Mouse (Mus musculus) telencephalon, adult 2 months (tissue): ENCODE data around the gene Npas3.

Experiments used
- DNase-seq: peaks from one replicate; pipeline ENCODE4 v3.0.0-alpha.2; 2011; ENCODE audit warnings: low read depth, low spot score

Npas3 gene

GRCm38 (mm10) chr12:53587691-53588504 lies 339.4 kb downstream of the Npas3 start:
- DNase-seq, result peak; percentile 15

GRCm38 (mm10) chr12:53589446-53589961 lies 341.0 kb downstream of the Npas3 start:
- no peak for DNase-seq

GRCm38 (mm10) chr12:53605661-53606060 lies 357.2 kb downstream of the Npas3 start:
- no peak for DNase-seq

GRCm38 (mm10) chr12:53612120-53612519 lies 363.6 kb downstream of the Npas3 start:
- no peak for DNase-seq

- DNase-seq, result no peak
These were observed 372.8 kb downstream of the Npas3 start for GRCm38 (mm10) chr12:53621271-53621670.

GRCm38 (mm10) chr12:53623793-53624192 lies 375.3 kb downstream of the Npas3 start:
- DNase-seq, result no peak

- DNase-seq, result no peak
These were observed 376.0 kb downstream of the Npas3 start for GRCm38 (mm10) chr12:53624379-53625021.

- peak; percentile 24 for DNase-seq
These were observed 381.1 kb downstream of the Npas3 start for GRCm38 (mm10) chr12:53629483-53630120.

- DNase-seq, result no peak
These were observed 382.1 kb downstream of the Npas3 start for GRCm38 (mm10) chr12:53630607-53631006.

GRCm38 (mm10) chr12:53631315-53632106 lies 383.0 kb downstream of the Npas3 start:
- no peak for DNase-seq

- DNase-seq, result no peak
These were observed 390.1 kb downstream of the Npas3 start for GRCm38 (mm10) chr12:53638571-53638970.

- no peak for DNase-seq
These were observed 398.8 kb downstream of the Npas3 start for GRCm38 (mm10) chr12:53647282-53647681.

GRCm38 (mm10) chr12:53656301-53656700 lies 407.8 kb downstream of the Npas3 start:
- no peak for DNase-seq

- DNase-seq, result no peak
These were observed 415.6 kb downstream of the Npas3 start for GRCm38 (mm10) chr12:53664084-53664483.

- DNase-seq, result no peak
These were observed 423.4 kb downstream of the Npas3 start for GRCm38 (mm10) chr12:53671846-53672245.

- DNase-seq, result no peak
These were observed 428.7 kb downstream of the Npas3 start for GRCm38 (mm10) chr12:53677091-53677630.

GRCm38 (mm10) chr12:53678166-53678565 lies 429.7 kb downstream of the Npas3 start:
- DNase-seq, result no peak

- DNase-seq, result no peak
These were observed 430.7 kb downstream of the Npas3 start for GRCm38 (mm10) chr12:53679161-53679560.

GRCm38 (mm10) chr12:53680501-53680900 lies 432.0 kb downstream of the Npas3 start:
- no peak for DNase-seq

GRCm38 (mm10) chr12:53682036-53682435 lies 433.6 kb downstream of the Npas3 start:
- no peak for DNase-seq

GRCm38 (mm10) chr12:53692471-53692870 lies 444.0 kb downstream of the Npas3 start:
- no peak for DNase-seq
